Mouse (Mus musculus): ENCODE results near the gene Hacd3. TPM values are rescaled to one million over a fixed set of nuclear protein-coding genes. Genes with fewer than 3 reads are reported as not detected.
A peak's percentile ranks its signal among the peaks of the same experiment; 100 is the strongest.
"Not testable (repeated sequence)": the region's sequence is repeated elsewhere in the genome, so short reads cannot be mapped to it uniquely, and the experiment has no call there.

Hacd3 gene
- polyA plus RNA-seq, 1 experiment from 2014 or later, result 108 TPM

DNA sequence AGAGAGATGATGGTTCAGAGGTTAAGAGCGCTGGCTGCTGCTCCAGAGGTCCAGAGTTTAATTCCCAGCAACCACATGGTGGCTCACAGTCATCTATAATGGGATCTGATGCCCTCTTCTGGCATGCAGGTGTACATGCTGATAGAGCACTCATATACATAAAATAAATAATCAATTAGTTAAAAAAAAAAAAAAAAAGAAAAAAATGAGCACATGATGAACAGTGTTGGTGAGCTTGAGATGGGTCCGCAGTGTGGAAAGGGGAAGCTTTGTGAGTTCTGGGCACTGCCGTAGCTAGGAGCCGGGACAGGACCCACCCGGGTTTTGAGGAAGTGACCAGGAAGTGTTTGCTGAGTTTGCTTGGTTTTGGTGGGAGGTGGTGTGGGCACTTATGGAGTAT, 9.9 kb upstream of the Hacd3 start:
- not testable (repeated sequence) for H3K4me3 ChIP-seq; H3K4me2 ChIP-seq (replicated peaks); H3K4me1 ChIP-seq; H3K36me3 ChIP-seq; H3K9me3 ChIP-seq; H3K27me3 ChIP-seq; H3K9ac ChIP-seq; H3K27ac ChIP-seq; ATAC-seq (ENCODE audit: insufficient number of reproducible peaks, insufficient read depth, low FRiP score, low TSS enrichment)
- 67% methylated on average over 5 of the region's 5 CpGs for WGBS

DNA sequence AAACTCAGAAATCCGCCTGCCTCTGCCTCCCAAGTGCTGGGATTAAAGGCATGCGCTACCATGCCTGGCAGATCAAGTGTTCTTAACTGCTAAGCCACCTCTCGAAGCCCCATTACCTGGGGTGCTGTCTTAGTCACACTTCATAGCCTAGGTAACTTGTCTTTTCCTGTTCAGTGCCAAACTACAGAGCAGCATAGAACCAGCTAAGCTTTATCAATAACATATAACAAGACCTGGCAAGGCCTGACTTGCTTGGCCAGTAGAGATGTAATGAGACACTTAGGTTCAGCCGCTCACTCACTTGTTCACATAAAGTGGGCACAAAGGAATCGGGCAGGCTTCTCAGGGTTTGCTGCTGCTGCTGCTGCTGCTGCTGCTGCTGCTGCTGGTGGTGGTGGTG, 6.8 kb upstream of the Hacd3 start:
- Histone ChIP-seq H3K27me3 (no peaks in the 10 kb centered on the region), H3K4me2 (replicated peaks) (no peak overlapping the region), H3K9me3 (no peaks in the 10 kb centered on the region), H3K27ac (no peak overlapping the region), H3K36me3 (no peaks in the 10 kb centered on the region), H3K4me3 (no peak overlapping the region), H3K9ac (no peak overlapping the region), H3K4me1 (peaks cover 5% of the 10 kb centered on the region; the same call in 1 of the 2 replicates)
- no peak for ATAC-seq (ENCODE audit: insufficient number of reproducible peaks, insufficient read depth, low FRiP score, low TSS enrichment)
- whole genome bisulfite sequencing, result 82% methylated on average over 5 of the region's 5 CpGs

DNA sequence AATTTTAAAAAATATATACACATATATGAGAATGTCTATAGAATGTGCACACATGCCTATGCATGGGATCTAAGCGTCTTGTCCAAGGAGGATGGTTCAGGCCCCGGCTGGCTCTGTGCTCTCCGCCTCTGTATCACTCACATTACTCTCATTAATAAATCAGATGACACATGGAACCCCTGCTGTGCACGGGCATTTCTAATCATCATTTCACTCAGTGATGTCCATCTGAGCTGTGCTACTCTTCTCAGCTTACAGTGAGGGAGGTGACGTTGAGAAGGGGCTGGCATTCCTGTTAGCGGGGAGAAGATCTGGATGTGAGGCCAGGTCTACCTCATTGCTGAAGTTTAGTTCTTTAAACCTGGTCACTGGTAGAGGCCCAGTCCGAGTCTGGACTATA, 5.7 kb upstream of the Hacd3 start:
- no peaks in the 10 kb centered on the region for H3K36me3 ChIP-seq
- ATAC-seq (ENCODE audit: insufficient number of reproducible peaks, insufficient read depth, low FRiP score, low TSS enrichment), result no peak
- no peak overlapping the region for H3K27ac ChIP-seq
- H3K9ac ChIP-seq, result no peak overlapping the region
- H3K4me2 ChIP-seq (replicated peaks), result no peak overlapping the region
- H3K27me3 ChIP-seq, result no peaks in the 10 kb centered on the region
- no peaks in the 10 kb centered on the region for H3K9me3 ChIP-seq
- peaks cover under 1% of the 10 kb centered on the region for H3K4me1 ChIP-seq
- WGBS, result 75% methylated on average over 7 of the region's 7 CpGs
- H3K4me3 ChIP-seq, result no peak overlapping the region

DNA sequence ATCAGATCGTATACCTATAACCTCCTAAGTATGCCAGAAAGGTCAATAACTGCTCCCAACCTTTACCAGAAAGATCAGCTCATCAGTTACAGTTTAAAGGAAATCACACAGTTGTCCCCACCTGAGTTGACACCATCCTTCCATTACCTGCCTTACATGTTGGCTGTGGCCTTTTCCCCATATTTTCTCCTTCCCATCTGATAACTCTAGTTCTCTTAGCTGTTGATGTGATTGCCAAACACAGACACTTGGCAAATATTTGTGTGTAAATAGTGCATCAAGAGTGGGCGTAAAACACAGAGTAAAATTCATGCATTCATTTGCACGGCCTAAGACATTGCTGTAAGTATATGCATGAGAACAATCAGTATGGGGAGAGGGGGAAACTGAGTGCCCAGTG, 2.0 kb upstream of the Hacd3 start:
- Histone ChIP-seq H3K27me3 (no peaks in the 10 kb centered on the region), H3K36me3 (no peaks in the 10 kb centered on the region), H3K9me3 (no peaks in the 10 kb centered on the region), H3K4me1 (peaks cover 28% of the 10 kb centered on the region), H3K4me2 (replicated peaks) (no peak overlapping the region), H3K9ac (no peak overlapping the region), H3K4me3 (no peak overlapping the region), H3K27ac (no peak overlapping the region)
- ATAC-seq (ENCODE audit: insufficient number of reproducible peaks, insufficient read depth, low FRiP score, low TSS enrichment), result no peak
- WGBS, result 89% methylated on average over 3 of the region's 3 CpGs

DNA sequence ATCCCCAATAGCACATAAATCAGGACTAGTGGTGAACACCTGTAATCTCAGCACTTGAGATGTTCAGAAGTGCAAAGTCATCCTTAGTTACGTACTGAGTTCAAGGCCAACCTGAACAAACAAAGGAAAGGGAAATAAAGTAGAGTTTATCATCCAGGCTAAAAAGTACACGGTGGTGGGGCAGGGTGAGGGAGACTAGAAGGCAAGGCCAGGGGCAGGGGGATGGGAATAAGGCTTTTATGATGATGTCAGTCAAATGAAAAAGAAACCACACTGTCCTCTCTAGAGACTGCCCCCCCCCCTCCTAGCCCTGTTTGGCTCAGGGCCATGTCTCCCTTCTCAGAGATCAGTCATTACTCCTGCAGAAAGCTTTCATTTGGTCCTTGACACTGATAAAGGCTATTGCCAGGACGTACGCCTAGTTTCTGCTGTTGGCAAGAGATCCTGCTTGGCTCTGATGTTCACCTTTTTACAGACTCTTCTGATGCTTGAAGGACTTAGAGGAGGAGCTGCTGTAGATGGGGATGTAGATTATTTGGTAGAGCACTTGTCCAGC, 1.2 kb upstream of the Hacd3 start:
- H3K9me3 ChIP-seq, result no peaks in the 10 kb centered on the region
- H3K27ac ChIP-seq, result no peak overlapping the region
- 85% methylated on average over 4 of the region's 4 CpGs for WGBS
- no peak for ATAC-seq (ENCODE audit: insufficient number of reproducible peaks, insufficient read depth, low FRiP score, low TSS enrichment)
- H3K9ac ChIP-seq, result no peak overlapping the region
- peaks cover 29% of the 10 kb centered on the region for H3K4me1 ChIP-seq
- H3K4me3 ChIP-seq, result no peak overlapping the region
- no peaks in the 10 kb centered on the region for H3K27me3 ChIP-seq
- no peaks in the 10 kb centered on the region for H3K36me3 ChIP-seq
- no peak overlapping the region for H3K4me2 ChIP-seq (replicated peaks)

DNA sequence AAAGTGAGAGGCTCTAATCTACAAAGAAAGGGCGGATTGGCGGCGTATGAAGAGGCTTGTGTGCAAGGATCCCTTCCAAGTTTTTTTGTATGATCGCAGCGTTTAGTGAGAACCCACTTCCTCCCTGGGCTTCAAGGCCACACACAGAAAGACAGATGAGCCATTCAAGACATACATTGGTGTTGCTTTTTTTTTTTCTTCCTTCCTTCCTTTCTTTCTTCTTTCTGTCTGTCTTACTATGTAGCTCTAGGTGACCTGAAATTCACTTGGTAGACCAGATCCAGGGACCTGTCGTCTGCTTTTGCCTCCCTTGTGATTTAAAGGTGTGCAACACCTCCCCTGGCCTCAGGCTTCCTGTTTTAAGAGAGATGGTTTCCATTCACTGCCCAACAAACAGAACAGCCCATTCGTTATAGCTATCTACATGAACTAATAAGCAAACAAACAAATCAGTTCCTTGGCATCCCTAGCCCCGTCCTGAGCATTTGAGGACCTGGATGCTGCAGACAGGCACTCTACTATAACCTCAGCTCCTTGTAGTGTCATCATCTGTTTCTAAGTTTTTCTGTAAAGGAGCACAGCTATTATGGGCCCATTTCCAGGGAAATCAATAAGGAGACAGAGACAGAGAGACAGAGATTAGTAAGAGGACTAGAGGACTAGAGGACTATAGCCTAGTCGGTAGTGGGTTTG, 540 bp upstream of the Hacd3 start:
- Histone ChIP-seq H3K4me1 (peaks cover 29% of the 10 kb centered on the region), H3K4me3 (peak overlapping the region; percentile 99), H3K36me3 (no peaks in the 10 kb centered on the region), H3K4me2 (replicated peaks) (peak overlapping the region; percentile 93), H3K9me3 (no peaks in the 10 kb centered on the region), H3K9ac (peak overlapping the region; percentile 96; the same call in 1 of the 2 replicates), H3K27me3 (no peaks in the 10 kb centered on the region), H3K27ac (peak overlapping the region; percentile 81)
- WGBS, result 26% methylated on average over 9 of the region's 9 CpGs
- no peak for ATAC-seq (ENCODE audit: insufficient number of reproducible peaks, insufficient read depth, low FRiP score, low TSS enrichment)

DNA sequence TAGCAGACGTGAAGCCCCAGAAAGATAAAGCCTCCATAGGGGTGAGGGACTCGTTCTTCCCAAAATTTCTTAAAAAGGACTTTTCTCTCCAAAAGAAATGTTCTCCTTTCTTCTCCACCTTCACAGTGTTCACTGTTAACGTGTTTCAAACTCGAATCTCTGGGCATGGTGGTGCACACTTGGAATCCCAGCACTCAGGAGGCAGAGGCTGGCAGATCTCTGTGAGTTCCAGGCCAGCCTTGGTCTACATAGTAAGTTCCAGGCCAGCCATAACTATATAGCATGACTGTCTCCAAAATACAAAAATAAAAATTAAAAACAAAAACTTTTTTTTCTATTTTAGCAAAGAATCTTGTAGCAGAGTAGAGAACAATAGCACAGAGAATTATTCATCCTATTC, 1.4 kb downstream of the Hacd3 start:
- 81% methylated on average over 4 of the region's 4 CpGs for WGBS
- Histone ChIP-seq H3K36me3 (no peaks in the 10 kb centered on the region), H3K9me3 (no peaks in the 10 kb centered on the region), H3K4me2 (replicated peaks) (peak overlapping the region; percentile 93), H3K27me3 (no peaks in the 10 kb centered on the region), H3K4me1 (peaks cover 34% of the 10 kb centered on the region), H3K4me3 (0 out of 2 replicates have a peak overlapping the region, but pooled peaks have one; percentile 99), H3K9ac (peak overlapping the region; percentile 96; the same call in 1 of the 2 replicates), H3K27ac (no peak overlapping the region)
- ATAC-seq (ENCODE audit: insufficient number of reproducible peaks, insufficient read depth, low FRiP score, low TSS enrichment), result no peak

DNA sequence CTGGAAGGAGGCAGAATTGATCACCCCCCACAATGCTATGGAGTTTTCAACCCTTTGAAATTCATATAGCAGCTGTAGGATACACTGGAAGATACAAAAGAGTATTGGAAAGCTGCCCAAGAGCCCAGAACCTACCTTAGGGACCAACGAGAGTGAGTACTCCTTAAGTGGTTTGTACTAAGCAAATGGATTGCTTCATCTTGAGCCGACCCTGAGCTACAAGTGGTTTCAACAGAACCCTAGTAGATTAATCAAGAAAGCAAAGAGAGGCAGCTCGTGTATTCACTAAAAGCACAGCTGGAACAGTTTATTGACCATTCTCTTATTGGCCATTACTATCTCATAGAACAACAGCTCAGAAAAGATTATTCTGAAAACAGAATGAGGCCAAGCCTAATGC, 2.3 kb downstream of the Hacd3 start:
- no peak for ATAC-seq (ENCODE audit: insufficient number of reproducible peaks, insufficient read depth, low FRiP score, low TSS enrichment)
- Histone ChIP-seq H3K27ac (no peak overlapping the region), H3K4me1 (peaks cover 34% of the 10 kb centered on the region), H3K4me2 (replicated peaks) (peak overlapping the region; percentile 93; the same call in 1 of the 2 replicates), H3K27me3 (no peaks in the 10 kb centered on the region), H3K36me3 (no peaks in the 10 kb centered on the region), H3K9ac (no peak overlapping the region), H3K4me3 (no peak overlapping the region), H3K9me3 (no peaks in the 10 kb centered on the region)
- 51% methylated on average over 3 of the region's 3 CpGs for WGBS

DNA sequence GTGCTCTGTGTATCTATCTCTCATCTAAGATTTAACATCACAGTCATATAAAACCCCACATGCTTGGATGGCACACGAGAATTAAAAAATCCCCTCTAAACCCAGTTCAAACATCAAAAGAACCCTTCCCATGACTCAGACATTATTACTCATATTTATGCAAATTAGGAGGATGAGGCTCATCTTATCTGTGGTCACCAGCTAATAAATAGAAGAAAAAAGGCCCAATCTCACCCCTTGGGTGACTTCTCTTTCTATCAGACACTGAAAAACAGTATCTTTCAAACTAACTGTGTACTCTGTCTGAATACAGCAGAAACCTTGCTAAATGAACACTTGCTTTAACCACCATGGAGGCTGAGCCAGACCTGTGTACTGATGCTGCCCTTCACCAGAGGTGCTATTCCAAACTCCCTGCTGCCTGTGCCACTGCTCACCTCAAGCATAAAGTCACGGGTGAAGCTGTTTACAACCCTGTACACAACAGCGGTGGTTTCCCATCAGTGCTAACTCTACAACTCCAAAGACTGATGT, 2.8 kb downstream of the Hacd3 start:
- WGBS, result 77% methylated on average over 3 of the region's 3 CpGs
- Histone ChIP-seq H3K4me3 (no peak overlapping the region), H3K4me1 (peaks cover 34% of the 10 kb centered on the region), H3K4me2 (replicated peaks) (0 out of 2 replicates have a peak overlapping the region, but pooled peaks have one; percentile 93), H3K27me3 (no peaks in the 10 kb centered on the region), H3K27ac (no peak overlapping the region), H3K9ac (no peak overlapping the region), H3K36me3 (no peaks in the 10 kb centered on the region), H3K9me3 (no peaks in the 10 kb centered on the region)
- ATAC-seq (ENCODE audit: insufficient number of reproducible peaks, insufficient read depth, low FRiP score, low TSS enrichment), result no peak

DNA sequence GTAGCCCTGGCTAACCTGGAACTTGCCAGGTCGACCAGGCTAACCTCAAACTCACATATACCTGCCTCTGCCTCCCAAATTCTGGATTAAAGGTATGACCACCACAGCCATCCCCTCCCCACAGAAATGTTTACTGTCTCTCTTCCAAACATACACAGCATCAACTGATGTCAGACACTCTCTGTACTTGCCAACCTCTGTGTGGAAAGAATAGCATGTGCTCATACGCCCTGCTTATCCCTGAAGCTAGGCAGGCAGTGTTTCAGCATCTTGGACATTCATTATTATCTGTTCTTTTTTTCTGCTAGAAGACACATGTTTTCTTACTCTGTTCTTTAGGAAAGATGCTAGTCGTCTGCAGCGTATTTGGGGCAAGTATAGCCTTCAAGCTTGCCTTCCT, 3.6 kb downstream of the Hacd3 start:
- whole genome bisulfite sequencing, result 92% methylated on average over 4 of the region's 4 CpGs
- no peak for ATAC-seq (ENCODE audit: insufficient number of reproducible peaks, insufficient read depth, low FRiP score, low TSS enrichment)
- Histone ChIP-seq H3K27me3 (no peaks in the 10 kb centered on the region), H3K4me1 (peaks cover 34% of the 10 kb centered on the region), H3K4me3 (no peak overlapping the region), H3K9ac (no peak overlapping the region), H3K9me3 (no peaks in the 10 kb centered on the region), H3K4me2 (replicated peaks) (no peak overlapping the region), H3K27ac (no peak overlapping the region), H3K36me3 (no peaks in the 10 kb centered on the region)

DNA sequence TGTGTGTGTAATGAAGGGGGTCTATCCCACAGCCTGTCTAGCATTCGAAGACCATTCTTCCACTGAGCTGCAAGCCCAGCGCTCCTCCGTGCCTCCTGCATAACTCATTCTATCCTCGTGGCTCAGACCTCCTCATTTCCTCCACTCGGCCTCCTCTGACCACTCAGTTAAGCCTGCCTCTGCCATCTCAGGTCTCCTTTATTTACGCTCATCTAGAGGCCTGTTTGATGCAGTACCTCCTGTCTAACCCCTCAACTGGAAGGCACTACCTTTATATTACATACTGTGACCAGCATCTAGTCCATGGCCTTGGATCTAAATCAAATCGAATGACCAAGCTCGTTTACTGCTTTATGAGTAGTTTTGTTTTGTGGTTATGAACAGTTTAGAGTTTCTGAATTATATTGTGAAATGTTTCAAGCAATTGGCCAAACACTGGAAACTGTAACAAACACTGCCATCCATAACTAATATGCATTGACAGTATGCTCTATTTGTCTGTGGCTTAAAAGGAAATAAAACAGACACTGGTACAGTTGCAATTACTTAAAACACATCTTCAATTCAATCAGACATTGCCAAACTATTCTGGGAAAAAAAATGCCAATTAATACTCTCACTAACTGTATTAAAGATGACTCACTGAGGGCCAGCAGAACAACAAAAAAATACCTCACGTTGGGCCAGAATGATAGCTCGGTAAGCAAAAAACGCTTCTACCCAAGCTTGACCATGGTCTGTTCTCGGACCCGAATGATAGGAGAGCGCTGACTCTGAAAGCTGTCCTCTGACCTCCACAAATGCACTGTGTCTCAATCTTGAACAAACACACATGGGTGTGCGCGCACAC, 4.3 kb downstream of the Hacd3 start:
- 89% methylated on average over 16 of the region's 16 CpGs for WGBS
- Histone ChIP-seq H3K36me3 (no peaks in the 10 kb centered on the region), H3K4me1 (peaks cover 33% of the 10 kb centered on the region), H3K4me3 (no peak overlapping the region), H3K9ac (no peak overlapping the region), H3K4me2 (replicated peaks) (no peak overlapping the region), H3K27ac (no peak overlapping the region), H3K9me3 (no peaks in the 10 kb centered on the region), H3K27me3 (no peaks in the 10 kb centered on the region)
- ATAC-seq (ENCODE audit: insufficient number of reproducible peaks, insufficient read depth, low FRiP score, low TSS enrichment), result no peak

Data from embryonic facial prominence, embryonic 12.5 days (tissue).